Mouse (Mus musculus) thymus, adult 2 months (tissue): ENCODE data around the gene Pxn. TPM values are rescaled to one million over a fixed set of nuclear protein-coding genes. Genes with fewer than 3 reads are reported as not detected.

Experiments used
- DNase-seq: peaks from one replicate; pipeline ENCODE4 v3.0.0; 2021
- H3K27ac ChIP-seq: fragments of 200-500 bp; 2 replicates; pipeline ENCODE4 v1.5.1; 2012; ENCODE audit warnings: low read length, control low read depth; ENCODE audit not compliant: control insufficient read depth, insufficient read depth
- H3K27me3 ChIP-seq: fragments of 200-500 bp; 2 replicates; pipeline ENCODE4 v1.6.1; 2012; ENCODE audit warnings: mild to moderate bottlenecking, low read length, moderate library complexity, mixed read lengths; ENCODE audit not compliant: control insufficient read depth, insufficient read depth
- H3K36me3 ChIP-seq: fragments of 200-500 bp; 2 replicates; pipeline ENCODE4 v1.6.1; 2012; ENCODE audit warnings: mild to moderate bottlenecking, low read length, moderate library complexity; ENCODE audit not compliant: control insufficient read depth, insufficient read depth
- H3K4me1 ChIP-seq: fragments of 200-500 bp; replicated peaks from 2 replicates; pipeline ENCODE4 v1.6.1; 2012; ENCODE audit warnings: low read length; ENCODE audit not compliant: control insufficient read depth, insufficient read depth
- H3K4me3 ChIP-seq: fragments of 200-500 bp; 2 replicates; pipeline ENCODE4 v1.5.1; 2012; ENCODE audit warnings: mild to moderate bottlenecking, low read length, control low read depth, moderate library complexity; ENCODE audit not compliant: control insufficient read depth, insufficient read depth
- CTCF ChIP-seq: fragments of 200-500 bp; IDR thresholded peaks from 2 replicates; pipeline ENCODE4 v1.5.1; 2012; ENCODE audit warnings: mild to moderate bottlenecking, control low read depth, low read length, moderate library complexity, borderline replicate concordance; ENCODE audit not compliant: control insufficient read depth, poor library complexity, insufficient read depth; ENCODE audit errors: extremely low read depth
- POLR2A ChIP-seq: fragments of 200-500 bp; IDR thresholded peaks from 2 replicates; pipeline ENCODE4 v1.6.1; 2012; ENCODE audit warnings: mild to moderate bottlenecking, low read length, control low read depth, moderate library complexity; ENCODE audit not compliant: control insufficient read depth, poor library complexity, insufficient read depth; ENCODE audit errors: extremely low read depth
- WGBS: fragments of 180-500 bp; shearing (Covaris S2); methylation state at CpG from one replicate; pipeline ENCODE4 v1.1.7; 2018; 5-methylcytosine and 5-hydroxymethylcytosine counted together
- polyA plus RNA-seq: library from polyadenylated mRNA; depleted of rRNA; stranded (reverse); fragments of >200 nt; gene quantifications from 2 replicates; pipeline ENCODE4 v1.2.3, GENCODE M21; 2012; rRNA removed

Gene Pxn
- polyA plus RNA-seq: 161 and 172 TPM in 2 replicates

DNA sequence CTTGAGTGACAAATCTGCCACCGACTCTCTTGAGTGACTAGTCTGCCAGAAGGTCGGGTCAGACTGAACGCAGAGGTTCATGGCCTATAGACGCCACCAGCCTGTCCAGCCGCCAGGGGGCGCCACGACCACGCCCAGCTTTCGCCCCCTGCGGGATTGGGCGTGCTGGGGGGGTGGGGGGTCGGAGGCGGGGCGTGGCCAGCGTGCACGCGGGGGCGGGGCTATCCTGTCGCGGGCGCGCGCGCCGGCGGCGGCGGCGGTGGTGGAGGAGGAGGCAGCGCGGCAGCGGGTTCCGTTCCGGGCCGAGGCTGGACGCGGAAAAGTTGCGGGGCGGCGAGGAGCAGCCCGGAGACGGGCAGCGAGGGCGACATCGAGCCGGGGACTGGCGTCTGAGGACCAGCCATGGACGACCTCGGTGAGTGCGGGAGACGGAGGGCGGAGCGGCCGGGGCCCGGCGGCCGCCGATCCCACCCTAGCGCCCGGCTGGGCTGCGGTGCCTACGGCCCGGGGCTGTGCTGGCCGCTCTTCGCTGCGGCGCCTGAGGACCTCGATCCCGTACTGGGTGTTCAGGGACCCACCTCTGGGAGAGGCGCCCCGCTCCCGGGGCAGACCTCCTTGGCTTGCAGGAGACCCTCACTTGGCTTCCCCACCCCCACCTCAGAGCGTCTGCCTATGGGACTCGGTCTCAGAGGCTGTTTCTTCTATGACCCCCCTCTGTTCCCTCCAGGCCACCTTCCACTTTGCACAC, at the start of gene Pxn:
Pxn (plus strand) TSS at position 223 of the 748 bp plus-strand sequence.
- under 1% methylated on average over 73 of the region's 74 CpGs for WGBS
- Histone ChIP-seq H3K36me3 (no peaks in the 10 kb centered on the region), H3K4me3 (peak within 1 kb of the TSS; percentile 79), H3K27ac (no peak within 1 kb of the TSS), H3K4me1 (peaks cover 35% of the 10 kb centered on the region), H3K27me3 (no peaks in the 10 kb centered on the region)
- DNase-seq: peak; percentile 94
- peak; percentile 90 for TF ChIP-seq POLR2A
- peak; percentile 91 for TF ChIP-seq CTCF

DNA sequence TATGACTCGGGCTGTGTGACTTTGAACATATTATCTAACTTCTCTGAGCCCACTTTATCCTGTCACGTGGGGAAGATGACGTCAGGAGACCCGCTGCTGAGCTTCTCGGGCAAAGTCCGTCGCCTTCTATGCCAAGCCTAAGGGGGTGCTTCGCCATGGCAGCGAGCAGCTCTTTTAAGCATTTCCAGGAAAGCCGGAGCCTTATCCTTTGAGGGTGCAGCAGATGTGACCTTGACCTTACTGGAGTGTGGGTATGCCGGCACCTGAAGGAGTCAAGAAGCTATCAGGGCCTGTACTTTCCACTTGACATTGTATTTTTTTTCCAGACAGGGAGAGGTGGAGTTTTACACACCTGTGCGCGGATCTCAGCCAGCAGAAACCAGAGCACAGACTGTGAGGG, 47.6 kb upstream of the Pxn start:
- TF ChIP-seq CTCF (no peak), POLR2A (no peak)
- Histone ChIP-seq H3K27me3 (no peaks in the 10 kb centered on the region), H3K36me3 (no peaks in the 10 kb centered on the region), H3K4me1 (no peaks in the 10 kb centered on the region), H3K4me3 (no peak overlapping the region), H3K27ac (no peak overlapping the region)
- no peak for DNase-seq
- 75% methylated on average over 13 of the region's 13 CpGs for WGBS

DNA sequence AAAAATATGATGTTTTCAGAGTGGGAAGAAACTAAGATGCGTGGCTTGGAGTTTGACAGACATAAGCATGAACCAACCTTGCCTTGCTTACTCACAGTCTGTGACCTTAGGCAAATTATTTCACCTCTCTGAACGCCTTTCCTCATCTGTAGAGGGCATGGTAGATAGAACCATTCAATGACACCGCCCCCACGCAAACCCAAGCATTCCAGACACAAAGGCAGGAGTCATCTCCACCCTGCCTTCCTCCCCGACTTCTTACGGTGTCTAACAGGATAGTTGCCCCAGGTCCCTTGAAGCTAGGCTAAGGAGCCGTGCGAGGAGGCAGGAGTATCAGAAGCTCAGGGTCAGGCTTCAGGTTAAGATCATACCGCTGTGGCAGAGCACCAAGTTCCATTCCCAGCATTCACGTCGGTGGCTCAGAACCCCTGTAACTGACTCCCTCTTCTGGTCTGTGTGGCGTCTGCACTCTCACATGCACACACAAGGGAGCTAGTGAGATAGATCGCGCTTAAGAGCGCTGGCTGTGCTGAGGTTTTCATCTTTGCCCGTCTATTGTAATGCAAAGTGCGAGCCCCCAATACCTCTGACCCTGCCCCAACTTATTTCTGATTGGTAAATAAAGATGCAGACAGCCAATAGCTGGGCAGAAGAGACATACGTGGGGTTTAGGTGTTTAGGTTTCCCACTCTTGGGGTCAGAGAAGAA, 41.9 kb upstream of the Pxn start:
- no peaks in the 10 kb centered on the region for H3K27me3 ChIP-seq
- H3K27ac ChIP-seq: no peak overlapping the region
- no peak overlapping the region for H3K4me3 ChIP-seq
- DNase-seq: no peak
- 93% methylated on average over 18 of the region's 18 CpGs for WGBS
- no peaks in the 10 kb centered on the region for H3K4me1 ChIP-seq
- TF ChIP-seq CTCF: no peak
- no peak for TF ChIP-seq POLR2A
- no peaks in the 10 kb centered on the region for H3K36me3 ChIP-seq

DNA sequence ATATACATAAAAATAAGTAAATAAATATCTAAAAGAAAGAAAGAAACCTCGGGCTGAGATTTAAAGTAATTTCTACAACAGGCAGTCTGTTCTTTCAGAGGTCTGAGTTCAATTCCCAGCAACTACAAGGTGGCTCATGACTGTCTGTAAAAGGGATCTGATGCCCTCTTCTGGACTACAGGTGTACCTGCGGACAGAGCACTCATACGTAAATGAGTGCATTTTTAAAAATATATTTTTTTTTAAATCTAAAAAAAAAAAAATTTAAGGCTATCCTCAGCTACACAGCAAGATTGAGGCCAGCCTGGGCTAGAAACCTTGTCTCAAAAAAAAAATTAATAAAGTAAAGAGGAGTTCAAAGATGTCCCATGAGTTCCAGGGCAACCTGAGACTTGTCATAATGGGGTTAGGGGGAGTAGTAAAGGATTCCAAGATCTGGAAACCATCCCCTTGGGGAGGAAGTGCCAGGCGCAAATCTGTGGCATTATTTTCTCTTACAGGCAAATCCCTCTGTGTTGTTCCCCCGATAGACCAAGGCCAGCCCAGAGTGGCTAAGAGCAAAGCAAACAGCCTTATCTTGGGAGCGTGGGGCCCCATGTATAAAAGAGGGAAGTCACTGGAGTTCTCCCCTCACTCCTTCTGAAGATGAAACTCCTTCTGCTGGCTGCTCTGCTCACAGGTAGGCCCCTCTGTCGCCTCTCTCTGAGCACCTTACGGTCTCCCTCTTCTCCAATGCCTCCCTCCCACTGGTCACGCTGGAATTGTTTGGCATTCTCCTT, 40.6 kb upstream of the Pxn start, which contains the start of gene Pla2g1b:
Pla2g1b (plus strand) TSS at position 621 of the 779 bp plus-strand sequence.
- H3K4me1 ChIP-seq: no peaks in the 10 kb centered on the region

GRCm38 (mm10) chr5:115469791-115470190, 36.7 kb upstream of the Pxn start:
- no peaks in the 10 kb centered on the region for H3K27me3 ChIP-seq
- WGBS: 84% methylated on average over 6 of the region's 6 CpGs
- no peak overlapping the region for H3K27ac ChIP-seq
- no peak for TF ChIP-seq CTCF
- TF ChIP-seq POLR2A: no peak
- no peak for DNase-seq
- no peak overlapping the region for H3K4me3 ChIP-seq
- H3K36me3 ChIP-seq: no peaks in the 10 kb centered on the region
- 0 out of 2 replicates have a peak, but pooled peaks cover 7% of the 10 kb centered on the region for H3K4me1 ChIP-seq

More for the DNA sequence above, 40.6 kb upstream of the Pxn start, which contains the start of gene Pla2g1b:
- Histone ChIP-seq H3K4me3 (no peak within 1 kb of the TSS), H3K36me3 (no peaks in the 10 kb centered on the region), H3K27me3 (no peaks in the 10 kb centered on the region), H3K27ac (no peak within 1 kb of the TSS)
- no peak for DNase-seq
- TF ChIP-seq CTCF: no peak
- no peak for TF ChIP-seq POLR2A
- WGBS: 41% methylated on average over 9 of the region's 9 CpGs
